Mouse (Mus musculus) testis, adult 2 months (tissue): ENCODE data around the gene Phf2.

ENCODE experiments used
- CTCF ChIP-seq: fragments of 200-500 bp; IDR thresholded peaks from 2 replicates; pipeline ENCODE4 v1.5.1; 2012; ENCODE audit warnings: low read depth, mild to moderate bottlenecking, inconsistent platforms, low read length, moderate library complexity; ENCODE audit not compliant: control insufficient read depth, insufficient read depth, insufficient replicate concordance
- POLR2A ChIP-seq: fragments of 200-500 bp; IDR thresholded peaks from 2 replicates; pipeline ENCODE4 v1.6.1; 2012; ENCODE audit warnings: low read depth, mild to moderate bottlenecking, inconsistent platforms, low read length, moderate library complexity; ENCODE audit not compliant: control insufficient read depth

GRCm38 (mm10) chr13:48905458-48905857, 34.5 kb upstream of the Phf2 start:
- TF ChIP-seq POLR2A (no peak), CTCF (no peak)
